Mouse (Mus musculus): ENCODE results near the gene Gm17482. TPM values are rescaled to one million over a fixed set of nuclear protein-coding genes. Genes with fewer than 3 reads are reported as not detected.

Gene Gm17482
- polyA plus RNA-seq, 1 experiment from 2014 or later = not detected

DNA sequence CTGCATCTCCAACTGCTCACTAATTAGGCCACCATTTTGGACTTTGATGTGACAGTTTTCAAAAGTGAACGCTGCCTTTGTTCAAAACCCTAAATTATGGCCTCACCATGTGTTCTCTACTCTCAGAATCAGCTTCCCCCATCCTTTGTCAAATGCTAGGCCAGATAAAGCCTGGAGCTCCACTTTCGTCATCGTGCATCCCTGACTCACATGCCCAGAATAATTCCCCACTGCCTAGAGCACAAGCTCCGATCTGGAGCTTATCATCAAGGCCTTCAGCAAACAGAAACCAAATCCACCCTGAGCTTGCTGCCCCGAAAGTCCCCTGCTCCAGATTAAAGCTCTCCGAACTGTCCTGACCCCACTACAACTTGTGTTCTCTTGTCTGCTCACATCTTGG is 65.5 kb downstream of the Gm17482 start:
- 82% methylated on average over 6 of the region's 6 CpGs for WGBS
- H3K27ac ChIP-seq (ENCODE audit: low read depth, low read length) = no peak overlapping the region
- H3K4me1 ChIP-seq (ENCODE audit: control insufficient read depth, insufficient read depth, low read length) = no peaks in the 10 kb centered on the region
- no peak overlapping the region for H3K4me3 ChIP-seq (ENCODE audit: low read depth, low read length)
- no peaks in the 10 kb centered on the region for H3K27me3 ChIP-seq (ENCODE audit: control insufficient read depth, insufficient read depth, low read length)
- H3K9me3 ChIP-seq (ENCODE audit: control insufficient read depth, low read length) = no peaks in the 10 kb centered on the region
- DNase-seq (ENCODE audit: low spot score, missing footprints) = no peak
- H3K4me2 ChIP-seq = no peak overlapping the region
- no peak overlapping the region for H3K9ac ChIP-seq (ENCODE audit: low read length)
- no peaks in the 10 kb centered on the region for H3K36me3 ChIP-seq (ENCODE audit: control insufficient read depth, insufficient read depth, low read length)
- no peak for ATAC-seq (ENCODE audit: low FRiP score)

DNA sequence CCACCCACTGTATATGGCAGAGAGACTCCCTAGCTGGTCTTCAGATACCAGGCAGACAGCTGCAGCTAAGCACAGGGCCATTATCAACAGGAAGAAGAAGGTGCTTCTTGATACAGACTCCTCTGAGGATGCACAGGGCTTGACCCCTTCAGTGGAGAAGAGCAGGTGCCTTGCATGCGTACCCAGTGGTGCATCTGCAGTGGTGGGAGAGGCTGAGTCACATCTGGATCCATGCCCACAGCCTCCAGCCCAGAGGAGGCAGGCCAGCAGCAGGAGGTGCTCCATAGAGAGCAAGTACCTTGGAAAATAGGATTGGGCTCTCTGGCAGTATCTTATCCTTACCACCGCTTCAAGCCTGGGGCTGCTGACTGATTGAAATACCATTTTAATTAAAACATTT is 66.7 kb downstream of the Gm17482 start:
- DNase-seq (ENCODE audit: low spot score, missing footprints) = no peak
- H3K4me3 ChIP-seq (ENCODE audit: low read depth, low read length) = no peak overlapping the region
- H3K4me2 ChIP-seq = no peak overlapping the region
- no peaks in the 10 kb centered on the region for H3K27me3 ChIP-seq (ENCODE audit: control insufficient read depth, insufficient read depth, low read length)
- WGBS = 81% methylated on average over 2 of the region's 2 CpGs
- H3K36me3 ChIP-seq (ENCODE audit: control insufficient read depth, insufficient read depth, low read length) = no peaks in the 10 kb centered on the region
- H3K9me3 ChIP-seq (ENCODE audit: control insufficient read depth, low read length) = no peaks in the 10 kb centered on the region
- no peak overlapping the region for H3K27ac ChIP-seq (ENCODE audit: low read depth, low read length)
- H3K9ac ChIP-seq (ENCODE audit: low read length) = no peak overlapping the region
- no peaks in the 10 kb centered on the region for H3K4me1 ChIP-seq (ENCODE audit: control insufficient read depth, insufficient read depth, low read length)
- no peak for ATAC-seq (ENCODE audit: low FRiP score)

GRCm38 (mm10) chr6:115307134-115307533 is 80.0 kb downstream of the Gm17482 start:
- ATAC-seq (ENCODE audit: low FRiP score) = no peak
- no peaks in the 10 kb centered on the region for H3K4me1 ChIP-seq (ENCODE audit: control insufficient read depth, insufficient read depth, low read length)
- 90% methylated on average over 2 of the region's 2 CpGs for WGBS
- H3K9me3 ChIP-seq (ENCODE audit: control insufficient read depth, low read length) = no peaks in the 10 kb centered on the region
- H3K4me3 ChIP-seq (ENCODE audit: low read depth, low read length) = no peak overlapping the region
- no peak for DNase-seq (ENCODE audit: low spot score, missing footprints)
- no peak overlapping the region for H3K27ac ChIP-seq (ENCODE audit: low read depth, low read length)
- H3K27me3 ChIP-seq (ENCODE audit: control insufficient read depth, insufficient read depth, low read length) = no peaks in the 10 kb centered on the region
- H3K9ac ChIP-seq (ENCODE audit: low read length) = no peak overlapping the region
- no peaks in the 10 kb centered on the region for H3K36me3 ChIP-seq (ENCODE audit: control insufficient read depth, insufficient read depth, low read length)
- no peak overlapping the region for H3K4me2 ChIP-seq

Other genes with a start within 250 kb of the Gm17482 start
- 71.2 and 76.9 TPM in 2 replicates for gene Tamm41, start 189.5 kb upstream of the Gm17482 start, polyA plus RNA-seq (2014; fragmentation: Nextera tagmentation; extraction: Ambion mirVana)
- 2.3 and 2.7 TPM in 2 replicates for gene Syn2, start 92.4 kb upstream of the Gm17482 start, polyA plus RNA-seq (2014; fragmentation: Nextera tagmentation; extraction: Ambion mirVana)
- gene Timp4, start 24.9 kb downstream of the Gm17482 start, polyA plus RNA-seq (2014; fragmentation: Nextera tagmentation; extraction: Ambion mirVana) = 0.05 and 0.06 TPM in 2 replicates
- 0.22 and 0.29 TPM in 2 replicates for gene Pparg, start 133.6 kb downstream of the Gm17482 start, polyA plus RNA-seq (2014; fragmentation: Nextera tagmentation; extraction: Ambion mirVana)